Mouse (Mus musculus): ENCODE measurements around the gene Arid4a.

Gene Arid4a

DNA sequence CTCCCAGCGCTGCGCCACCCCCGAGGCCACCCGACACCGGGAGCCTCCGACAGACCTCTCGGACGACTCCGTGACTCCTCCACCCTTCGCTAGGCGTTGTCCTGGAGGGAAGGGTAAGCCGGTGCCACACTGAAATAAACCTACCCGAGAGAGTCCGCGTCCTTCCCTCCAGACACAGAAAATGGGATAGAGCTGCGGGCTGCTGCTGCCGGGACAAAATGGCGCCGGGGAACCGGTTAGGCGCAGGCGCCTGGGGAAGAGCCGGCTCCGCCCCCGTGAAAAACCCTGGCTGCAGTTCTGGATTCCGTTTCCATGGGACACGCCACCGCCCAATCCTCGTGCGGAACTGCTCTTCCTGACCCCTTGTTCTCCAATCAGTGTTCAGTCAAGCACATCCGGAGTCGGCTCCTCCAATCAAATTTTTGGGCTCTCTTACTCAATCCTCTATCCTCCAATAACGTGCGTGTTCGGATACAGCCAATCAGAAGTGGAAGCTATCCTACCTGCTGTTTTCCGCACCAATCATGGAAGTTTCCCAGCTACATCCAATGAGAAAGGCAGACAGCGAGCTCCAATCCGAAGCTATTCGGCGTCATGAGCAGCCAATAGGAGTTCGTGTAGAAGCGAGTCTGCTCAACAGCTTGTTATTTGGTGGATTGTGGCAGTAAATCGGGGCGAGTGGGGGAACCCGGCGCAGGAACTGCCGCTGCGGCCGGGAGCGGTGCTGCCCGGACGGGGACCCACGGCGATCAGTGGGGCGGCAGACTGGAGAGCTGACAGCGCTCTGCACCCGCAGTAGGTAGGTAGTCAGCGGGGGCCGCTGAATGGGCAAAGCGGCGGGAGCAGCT is at the start of gene Arid4a:
TSS of gene Arid4a (plus strand) at position 628 of the 848 bp plus-strand sequence.
- DNase-seq: peak; percentile 88 to 94

DNA sequence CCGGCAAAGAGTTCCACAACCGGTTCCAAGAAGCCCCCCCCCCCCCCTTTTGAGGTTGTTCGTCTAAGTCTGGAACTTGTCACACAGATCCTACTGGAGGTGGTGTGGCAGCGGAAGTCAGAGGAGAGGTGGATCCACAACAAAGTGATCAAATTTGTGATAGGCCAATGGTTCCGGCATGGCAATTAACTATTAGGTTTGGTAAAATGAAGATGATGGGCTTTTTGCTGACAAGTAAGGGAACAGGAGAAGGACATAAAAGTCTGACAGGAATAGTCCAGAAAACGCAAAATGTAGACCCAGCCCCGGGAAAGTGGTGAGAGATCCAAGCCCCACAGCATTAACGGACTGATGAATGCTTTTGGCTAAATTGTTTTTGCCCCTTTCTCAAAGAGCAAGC is 48.2 kb upstream of the Arid4a start:
- no peak for DNase-seq

DNA sequence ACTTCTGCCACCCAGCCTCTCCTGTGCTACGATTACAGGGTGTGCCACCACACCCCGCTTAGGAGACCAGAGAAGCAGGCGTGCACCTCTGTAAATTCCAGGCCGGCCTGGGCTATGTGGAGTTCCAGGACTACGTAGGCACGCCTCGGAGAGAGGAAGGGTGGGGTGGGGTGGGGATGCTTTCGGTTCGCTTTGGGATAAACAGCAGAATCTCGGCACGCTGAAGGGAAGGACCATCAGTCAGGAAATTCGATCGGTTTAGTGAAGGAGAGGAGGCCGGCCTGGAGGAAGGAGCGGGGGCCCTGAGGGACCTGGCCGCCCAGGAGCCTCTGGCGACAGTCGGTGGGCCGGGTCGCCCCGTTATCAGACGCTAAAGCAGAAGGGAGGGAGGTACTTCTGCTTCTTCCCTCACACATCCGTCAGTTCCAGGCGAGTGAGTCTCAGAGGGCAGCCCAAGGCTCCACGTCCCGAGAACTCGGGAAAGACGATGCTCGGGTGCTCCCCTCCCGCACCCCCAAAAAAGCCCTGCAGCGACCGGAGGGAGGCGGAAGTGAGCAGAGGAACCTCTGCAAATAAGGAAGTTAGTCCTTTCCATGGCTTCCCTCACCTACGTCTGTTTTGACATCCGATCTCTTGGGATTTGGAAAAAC is 47.5 kb upstream of the Arid4a start:
- DNase-seq: peak; percentile 74 to 77

DNA sequence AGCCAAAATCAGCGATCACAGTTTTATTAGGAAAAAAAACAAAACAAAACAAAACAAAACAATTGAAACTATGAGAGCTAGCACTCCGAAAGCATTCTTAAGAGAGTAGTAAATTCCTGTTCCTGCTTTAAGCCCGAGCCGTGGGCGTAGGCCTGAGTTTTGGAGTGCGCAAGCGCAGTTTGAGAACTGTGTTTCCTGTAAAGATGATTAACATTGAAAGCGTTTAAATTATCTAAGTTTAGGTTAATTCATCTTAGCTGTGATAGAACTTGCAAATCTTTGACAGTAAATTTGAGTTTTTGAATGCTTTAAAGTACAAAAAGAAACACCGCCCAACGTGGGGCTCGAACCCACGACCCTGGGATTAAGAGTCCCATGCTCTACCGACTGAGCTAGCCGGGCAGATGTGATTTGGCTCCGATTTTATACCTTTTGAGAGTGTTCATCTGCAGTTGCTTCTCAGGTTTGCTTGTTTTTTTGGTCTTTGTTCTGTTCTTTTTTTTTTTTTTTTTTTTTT is 46.9 kb upstream of the Arid4a start:
- DNase-seq: peak; percentile 70 to 84

DNA sequence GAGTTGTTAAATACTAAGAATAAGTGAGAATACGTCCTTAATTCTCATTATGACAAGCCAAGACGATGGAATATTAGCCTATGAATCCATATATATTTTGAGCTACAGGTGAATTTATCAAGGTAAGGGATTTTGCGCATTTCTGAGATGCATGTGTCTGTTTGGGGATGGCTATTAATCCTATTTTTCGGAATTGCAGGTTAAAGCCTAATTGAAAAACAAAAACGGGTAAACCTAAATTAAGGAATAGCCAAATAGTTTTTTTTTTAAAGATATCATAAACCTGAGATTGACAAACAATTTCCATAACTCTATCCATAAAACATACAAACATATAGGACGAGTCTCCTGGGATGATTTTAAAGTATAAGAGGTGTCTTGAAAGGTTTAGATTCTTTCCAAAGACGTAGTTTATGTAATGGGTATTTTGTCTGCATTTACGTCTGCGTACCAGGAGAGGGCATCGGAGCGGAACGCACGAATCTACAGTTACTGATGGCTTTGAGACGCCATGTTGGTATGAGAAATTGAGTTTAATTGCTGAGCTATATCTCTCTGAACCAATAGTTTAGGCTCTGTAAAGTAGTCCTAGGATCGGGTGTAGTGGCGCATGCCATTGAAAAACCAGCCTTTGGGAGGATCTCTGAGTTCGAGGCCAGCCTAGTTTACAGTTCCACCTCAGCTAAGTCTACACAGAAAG is 46.2 kb upstream of the Arid4a start:
- peak; percentile 31 to 66 for DNase-seq

DNA sequence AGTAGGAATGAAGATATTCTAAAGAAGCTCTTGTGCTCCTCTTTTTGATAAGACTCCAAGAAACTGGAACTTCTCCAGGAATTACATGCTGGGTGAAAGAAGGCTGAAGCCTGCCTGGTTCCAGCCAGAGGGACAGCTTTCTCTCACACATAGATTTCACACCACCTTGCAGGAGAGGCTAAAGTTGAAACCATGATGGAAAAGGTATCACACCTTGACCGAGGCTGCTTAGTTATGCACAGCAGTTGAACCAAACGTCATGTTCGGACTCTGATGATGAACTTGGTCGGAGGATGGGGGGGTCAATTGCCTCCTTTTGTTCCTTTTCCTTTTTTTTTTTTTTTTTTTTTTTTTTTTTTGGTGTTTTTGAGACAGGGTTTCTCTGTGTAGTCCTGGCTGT is 42.0 kb upstream of the Arid4a start:
- DNase-seq: no peak

DNA sequence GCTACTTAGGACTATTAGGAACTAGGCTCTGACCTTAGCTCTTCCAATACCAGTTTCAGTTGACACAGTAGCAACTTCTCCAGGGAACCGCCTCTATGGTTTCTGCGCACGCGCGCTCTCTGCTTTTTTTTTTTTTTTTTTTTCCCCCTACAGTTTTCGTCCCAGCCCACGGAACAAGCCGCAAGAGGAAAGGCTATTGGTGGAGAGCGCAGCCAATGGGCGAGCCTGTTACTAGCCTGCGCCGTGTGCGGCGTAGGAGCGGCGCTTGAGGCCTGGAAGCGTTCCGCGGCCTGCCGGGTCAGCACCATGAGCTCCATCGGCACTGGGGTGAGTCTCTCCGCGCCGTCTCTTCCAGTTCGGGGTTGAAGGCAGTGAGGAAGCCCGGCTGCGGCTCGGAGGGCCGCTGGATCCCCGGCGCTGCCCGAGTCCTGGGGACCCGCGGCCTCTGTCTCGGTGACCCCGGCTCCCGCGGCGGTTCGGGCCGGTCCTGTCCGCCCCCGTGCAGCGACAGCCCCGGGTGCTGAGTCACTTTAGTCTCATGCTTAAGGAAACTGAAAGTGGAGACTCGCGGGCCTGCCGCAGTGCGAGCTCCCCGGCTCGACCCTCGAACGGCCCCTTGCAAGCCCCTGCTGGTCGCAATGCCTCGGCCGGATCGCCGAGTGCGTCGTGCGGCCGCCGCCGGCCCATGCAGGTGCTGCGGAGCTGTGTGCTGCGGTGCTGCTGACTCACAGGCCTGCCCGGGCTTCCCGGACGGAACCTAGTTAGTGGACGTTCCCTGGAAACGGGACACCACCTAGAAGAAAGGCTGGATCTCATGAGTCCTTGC is 41.1 kb upstream of the Arid4a start, which contains the start of gene Psma3:
TSS of gene Psma3 (plus strand) at position 181 of the 826 bp plus-strand sequence.
- peak; percentile 79 to 83 for DNase-seq

DNA sequence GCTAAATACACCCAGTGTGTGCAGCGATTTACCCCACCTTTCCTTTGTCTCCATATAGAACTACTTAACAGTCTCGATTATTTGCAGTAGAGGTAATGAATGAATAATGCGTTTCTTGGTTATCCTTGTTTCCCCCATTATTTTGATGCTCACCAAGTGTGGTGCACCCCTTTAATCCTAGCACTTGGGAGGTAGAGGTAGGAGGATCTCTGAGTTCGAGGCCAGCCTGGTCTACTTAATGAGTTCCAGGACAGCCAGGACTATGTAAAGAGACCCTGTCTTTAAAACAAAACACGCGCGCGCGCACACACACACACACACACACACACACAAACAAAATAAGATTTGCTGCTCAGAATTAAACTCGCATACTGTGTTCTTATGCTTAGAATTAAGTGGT is 40.4 kb upstream of the Arid4a start:
- no peak for DNase-seq

DNA sequence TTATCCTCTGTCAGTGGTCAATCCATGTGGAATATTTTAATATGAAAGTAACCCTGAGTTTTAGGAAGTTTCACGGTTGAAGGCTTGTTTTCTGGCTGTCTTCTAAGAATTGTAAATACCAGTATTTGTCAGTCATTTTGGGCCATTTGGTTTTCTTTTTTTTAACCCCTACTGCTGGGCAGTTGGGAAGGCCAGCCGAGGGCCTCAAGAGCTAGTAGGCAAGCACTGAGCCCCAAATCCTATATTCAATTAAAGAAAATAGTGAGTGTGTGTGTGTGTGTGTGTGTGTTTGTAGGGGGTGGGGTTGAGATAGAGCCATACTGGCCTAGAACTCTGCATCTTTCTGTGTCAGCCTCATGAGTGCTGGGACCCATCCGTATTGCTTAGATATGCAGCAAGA is 39.9 kb upstream of the Arid4a start:
- DNase-seq: no peak

DNA sequence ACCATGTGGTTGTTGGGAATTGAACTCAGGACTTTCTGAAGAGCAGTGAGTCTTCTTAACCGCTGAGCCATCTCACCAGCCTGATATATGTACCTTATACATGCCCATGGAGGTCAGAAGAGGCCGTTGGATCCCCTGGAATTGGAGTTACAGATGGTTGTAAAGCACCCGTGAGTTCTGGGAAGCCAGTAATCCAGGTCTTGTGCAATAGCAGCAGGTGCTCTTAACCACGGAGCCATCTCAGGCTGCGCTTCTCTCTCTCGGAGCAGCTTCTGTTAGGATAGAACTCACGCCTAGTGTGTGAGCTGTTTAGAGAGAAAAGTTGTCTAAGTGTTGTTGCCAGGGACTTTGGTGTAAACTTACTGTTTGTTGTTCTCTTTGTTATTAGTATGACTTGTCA is 37.4 kb upstream of the Arid4a start:
- no peak for DNase-seq

DNA sequence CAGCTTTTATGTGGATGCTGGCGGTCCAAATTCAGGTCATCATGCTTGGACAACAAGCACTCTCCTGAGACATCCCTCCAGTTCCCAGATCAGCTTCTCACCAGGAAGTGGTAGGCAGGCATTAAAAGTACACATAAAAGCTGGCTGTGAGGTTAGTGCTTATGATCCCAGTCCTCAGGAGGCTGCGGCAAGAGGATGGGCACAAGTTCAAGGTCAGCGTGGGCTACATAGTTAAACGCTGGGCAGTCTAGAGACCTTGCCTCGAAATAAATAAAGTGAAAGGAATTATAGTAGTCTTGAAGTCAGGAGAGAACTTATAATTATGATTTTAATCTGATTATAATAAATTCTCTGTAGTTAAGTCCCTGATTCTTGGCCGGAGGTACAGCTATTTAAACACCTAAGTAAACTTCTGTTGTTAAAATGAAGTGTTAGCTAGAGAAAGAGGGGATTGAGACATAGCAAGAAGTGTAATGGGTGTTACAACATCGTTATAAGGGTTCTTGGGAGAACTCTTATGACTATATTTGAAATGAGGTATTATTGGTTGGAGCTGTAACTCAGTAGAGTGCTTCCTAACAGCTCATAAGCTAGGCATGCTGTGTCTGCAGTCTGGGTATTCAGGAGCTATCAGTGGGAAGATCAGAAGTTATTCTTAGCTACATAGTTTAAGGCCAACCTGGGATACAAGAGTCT is 30.8 kb upstream of the Arid4a start:
- no peak for DNase-seq

DNA sequence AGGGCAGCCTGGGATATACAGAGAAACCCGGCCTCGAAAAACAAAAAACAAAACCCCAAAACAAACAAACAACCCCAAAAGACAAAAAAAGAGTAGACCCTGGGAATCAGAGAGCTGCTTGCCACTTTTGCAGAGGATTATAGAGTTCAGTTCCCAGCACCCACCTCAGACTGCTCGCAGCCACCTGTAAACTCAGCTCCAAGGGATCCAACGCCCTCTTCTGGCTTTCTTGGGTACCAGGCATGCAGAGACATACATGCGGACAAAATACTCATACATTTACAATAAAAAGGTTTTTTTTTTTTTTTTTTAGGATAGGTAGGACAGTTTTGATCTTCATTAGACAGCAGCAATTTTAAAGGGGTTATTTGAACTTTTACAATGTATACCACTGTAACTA is 18.6 kb upstream of the Arid4a start:
- DNase-seq: no peak

DNA sequence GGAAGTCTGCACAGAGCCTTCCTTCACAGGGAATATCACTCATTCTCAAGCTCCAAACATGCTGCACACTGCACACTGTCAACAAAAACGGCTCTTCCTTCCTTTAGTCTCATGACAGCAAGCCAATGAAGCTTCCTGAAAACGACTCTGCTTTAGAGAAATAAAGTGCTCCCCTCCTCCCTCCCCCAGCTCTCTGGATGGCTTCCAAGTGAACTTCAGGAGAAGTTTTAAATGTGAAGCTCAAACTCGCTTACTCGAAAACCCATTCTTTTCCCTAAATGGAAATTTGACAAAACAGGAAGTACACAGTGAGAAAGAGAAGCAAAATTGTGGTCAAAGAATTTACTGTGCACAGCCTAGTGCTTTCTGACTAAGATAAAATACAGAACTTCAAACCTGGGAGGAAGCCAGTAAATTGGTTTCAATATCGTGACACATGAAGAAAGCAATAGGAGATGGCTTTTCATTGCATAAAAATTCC is 16.3 kb upstream of the Arid4a start:
- DNase-seq: peak in 1 of 2 experiments; percentile 43

DNA sequence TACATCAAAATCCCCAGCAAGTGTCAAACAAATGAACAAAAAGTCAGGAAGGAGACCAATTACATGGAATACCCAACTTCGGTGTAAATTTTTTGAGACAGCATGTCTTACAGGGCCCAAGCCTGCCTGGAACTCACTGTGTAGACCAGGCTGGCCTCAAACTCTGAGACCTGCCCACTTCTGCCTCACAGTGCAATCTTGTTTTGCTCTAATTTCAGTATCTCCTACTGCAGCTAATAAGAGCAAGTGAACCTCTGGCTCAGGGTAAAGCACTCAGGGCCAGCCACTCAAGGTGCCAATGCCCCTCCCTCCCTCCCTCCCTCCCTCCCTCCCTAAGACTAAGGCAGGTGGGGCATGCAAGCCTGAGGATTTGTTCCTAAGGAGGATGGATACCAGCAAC is 15.4 kb upstream of the Arid4a start:
- DNase-seq: no peak

DNA sequence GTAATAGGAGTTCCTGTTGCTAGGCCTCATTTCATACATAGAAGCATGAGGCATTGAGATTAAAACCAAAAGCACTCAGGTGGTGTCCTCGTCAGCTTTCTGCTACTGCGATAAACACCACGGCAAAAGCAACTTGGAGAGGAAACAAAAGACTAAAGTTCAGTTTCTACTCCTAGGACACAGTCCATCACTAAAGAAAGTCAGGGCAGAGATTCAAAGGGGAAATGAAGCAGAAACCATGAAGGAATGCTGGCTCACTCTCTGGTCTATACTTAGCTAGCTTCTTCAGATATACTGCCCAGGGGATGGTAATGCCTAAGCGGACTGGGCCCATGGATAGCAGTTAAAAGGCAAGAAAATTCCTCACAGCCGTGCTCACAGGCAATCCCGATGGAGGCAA is 14.3 kb upstream of the Arid4a start:
- DNase-seq: no peak

DNA sequence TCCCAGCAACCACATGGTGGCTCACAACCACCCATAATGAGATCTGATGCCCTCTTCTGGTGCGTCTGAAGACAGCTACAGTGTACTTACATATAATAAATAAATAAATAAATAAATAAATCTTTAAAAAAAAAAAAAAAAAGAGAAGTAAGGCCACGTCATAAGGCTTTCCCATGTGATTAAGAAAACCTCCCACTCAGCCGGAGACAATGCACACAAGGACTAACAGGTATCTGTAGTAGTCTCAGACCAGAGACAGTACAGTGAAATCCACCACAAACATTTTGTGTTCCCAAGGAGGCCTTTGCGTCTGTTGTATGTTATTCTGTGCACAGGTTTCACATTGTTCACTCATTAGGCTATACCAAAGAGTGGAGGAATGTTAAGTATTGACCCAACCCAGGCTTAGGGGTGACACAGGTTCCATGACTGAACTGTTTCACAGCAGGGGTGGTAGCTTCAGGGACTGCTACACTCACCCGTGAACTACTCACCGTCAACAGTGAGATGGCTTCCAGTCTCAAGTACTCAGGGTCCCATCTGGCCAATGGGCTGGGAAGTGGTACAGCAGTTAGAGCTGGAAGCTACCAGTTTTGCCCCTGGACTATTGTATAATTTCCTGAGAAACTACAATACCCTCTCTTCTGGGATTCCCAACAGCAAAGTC is 11.9 kb upstream of the Arid4a start:
- DNase-seq: no peak

DNA sequence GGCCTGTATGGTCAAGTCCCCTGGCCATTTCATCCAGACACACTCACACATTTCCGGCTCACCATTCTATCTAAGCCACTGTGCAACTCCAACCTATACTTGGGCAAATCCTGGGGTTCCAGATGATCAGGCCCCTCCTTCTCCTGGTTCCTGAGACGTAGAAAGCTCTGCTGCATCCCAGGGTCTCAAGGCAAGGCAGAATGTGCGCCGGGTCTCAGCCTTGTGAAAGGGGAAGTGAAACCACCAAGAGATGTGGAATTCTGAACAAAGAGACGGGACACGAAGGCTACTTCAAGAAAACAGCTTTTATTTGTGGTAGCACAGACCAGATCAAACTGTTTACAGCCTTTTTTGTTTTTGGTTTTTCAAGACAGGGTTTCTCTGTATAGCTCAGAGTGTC is 9.6 kb upstream of the Arid4a start:
- no peak for DNase-seq

DNA sequence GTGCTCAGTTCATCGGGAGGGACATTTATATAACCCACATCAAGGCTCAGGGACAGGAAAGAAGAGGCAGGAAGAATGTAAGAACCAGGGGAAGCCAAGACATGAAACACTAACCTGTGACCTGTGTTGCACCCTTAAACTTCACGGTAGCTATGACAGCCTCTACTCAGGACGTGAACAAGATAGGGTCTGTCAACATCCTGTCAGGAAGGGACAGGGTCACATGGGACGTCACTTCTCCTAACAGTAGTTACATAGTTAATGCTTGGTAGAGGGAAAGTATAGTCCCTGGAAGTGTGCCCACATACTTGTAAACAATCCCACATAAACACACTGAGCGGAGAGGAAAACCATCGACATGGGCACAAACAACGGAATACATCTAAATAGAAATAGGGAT is 8.9 kb upstream of the Arid4a start:
- no peak for DNase-seq

DNA sequence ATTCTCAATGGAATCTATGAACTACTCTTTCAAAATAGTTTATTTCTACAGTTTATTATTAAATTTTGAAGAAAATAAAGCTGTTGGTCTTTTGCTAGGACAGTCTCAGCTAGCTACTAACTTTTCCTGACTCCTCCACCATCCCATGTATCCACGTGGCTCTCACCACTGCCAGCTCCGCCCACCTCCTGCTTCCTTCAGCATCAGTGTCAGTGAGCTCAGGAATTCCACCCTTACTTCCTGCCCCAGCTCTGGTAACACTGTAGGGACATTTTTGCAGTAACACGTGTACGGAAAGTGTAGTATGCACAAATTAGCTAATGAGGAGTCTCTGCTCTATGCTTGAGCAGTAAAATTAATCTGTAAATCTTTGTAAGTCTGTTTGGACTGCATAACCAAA is 6.0 kb upstream of the Arid4a start:
- no peak for DNase-seq

DNA sequence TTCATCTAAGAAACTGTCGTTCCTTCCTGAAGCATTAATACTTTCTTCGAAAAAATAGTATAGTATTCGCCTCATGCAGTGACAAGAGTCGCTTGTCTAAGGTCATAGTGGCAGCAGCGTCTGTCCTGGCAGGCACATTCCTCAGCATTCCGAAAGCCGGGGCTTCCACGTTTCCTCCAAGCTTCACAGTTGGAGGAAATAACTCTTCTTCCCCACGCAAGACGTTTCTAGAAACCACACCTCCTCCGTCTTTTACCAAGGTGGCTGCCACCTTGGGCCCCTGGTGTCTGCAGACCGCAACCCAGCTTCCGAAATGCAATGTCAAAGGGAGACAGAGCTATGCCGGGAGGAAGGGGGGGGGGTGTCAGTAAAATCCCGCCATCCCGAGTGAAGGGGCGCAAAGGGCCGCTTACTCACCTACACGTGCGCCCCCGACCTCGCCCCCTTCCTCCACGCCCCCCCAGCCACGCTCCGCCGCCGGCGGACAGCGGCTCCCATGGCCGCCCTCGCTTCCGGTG is 886 bp upstream of the Arid4a start:
- DNase-seq: no peak

DNA sequence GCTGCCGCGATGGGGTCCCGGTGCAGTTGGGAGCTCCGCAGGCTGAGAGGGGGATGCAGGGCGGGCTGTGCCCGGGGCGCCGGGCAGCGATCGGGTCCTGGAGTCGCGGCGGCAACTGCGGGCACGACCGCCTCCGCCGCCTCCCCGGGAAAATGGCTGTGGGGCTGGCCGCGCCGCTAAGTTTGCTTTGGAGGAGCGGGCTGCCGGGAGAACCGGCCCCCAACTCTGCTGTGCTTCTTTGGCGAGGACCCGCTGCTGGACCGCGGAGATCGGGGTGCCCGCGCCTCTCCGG is 367 bp downstream of the Arid4a start:
- no peak for DNase-seq

Data from spleen, adult 18-20 months (tissue).